Mouse (Mus musculus) stomach, embryonic 14.5 days (tissue): Measurements from ENCODE around the gene Spata2l. TPM values are rescaled to one million over a fixed set of nuclear protein-coding genes. Genes with fewer than 3 reads are reported as not detected.
"Not testable (repeated sequence)": the region's sequence is repeated elsewhere in the genome, so short reads cannot be mapped to it uniquely, and the experiment has no call there.

Experiments used
- ATAC-seq: fragments of 200-750 bp; cut with Nextera tagmentation; 2 replicates; pipeline ENCODE4 v1.8.0; 2017; ENCODE audit warnings: low read depth, moderate TSS enrichment; ENCODE audit not compliant: insufficient number of reproducible peaks, insufficient read depth, low FRiP score
- H3K27ac ChIP-seq: fragments of 300-500 bp; sonication (generic); 2 replicates; pipeline ENCODE4 v1.5.1; 2014; ENCODE audit warnings: mild to moderate bottlenecking, low read length, moderate library complexity, mixed read lengths
- H3K27me3 ChIP-seq: fragments of 300-500 bp; sonication (generic); 2 replicates; pipeline ENCODE4 v1.6.1; 2014; ENCODE audit warnings: low read length, control low read depth, mixed read lengths; ENCODE audit not compliant: control insufficient read depth, insufficient read depth
- H3K36me3 ChIP-seq: fragments of 300-500 bp; sonication (generic); 2 replicates; pipeline ENCODE4 v1.6.1; 2014; ENCODE audit warnings: mild to moderate bottlenecking, control low read depth, low read length, moderate library complexity, mixed read lengths; ENCODE audit not compliant: control insufficient read depth, insufficient read depth
- H3K4me1 ChIP-seq: fragments of 300-500 bp; sonication (generic); 2 replicates; pipeline ENCODE4 v1.6.1; 2014; ENCODE audit warnings: low read length, control low read depth, mixed read lengths; ENCODE audit not compliant: control insufficient read depth, insufficient read depth
- H3K4me2 ChIP-seq: fragments of 300-500 bp; sonication (generic); replicated peaks from 2 replicates; pipeline ENCODE4 v1.6.1; 2014; ENCODE audit warnings: low read depth, low read length, control low read depth
- H3K4me3 ChIP-seq: fragments of 300-500 bp; sonication (generic); 2 replicates; pipeline ENCODE4 v1.5.1; 2014; ENCODE audit warnings: low read depth, low read length, control low read depth
- H3K9ac ChIP-seq: fragments of 300-500 bp; sonication (generic); replicated peaks from 2 replicates; pipeline ENCODE4 v1.6.1; 2014; ENCODE audit warnings: low read depth, mild to moderate bottlenecking, control low read depth, low read length, moderate library complexity, mixed read lengths
- H3K9me3 ChIP-seq: fragments of 300-500 bp; sonication (generic); 2 replicates; pipeline ENCODE4 v1.6.1; 2016; ENCODE audit warnings: low read depth, low read length, control low read depth; ENCODE audit not compliant: control insufficient read depth
- WGBS: fragments of 180-500 bp; shearing (Covaris S2); extraction: QIAGEN DNeasy Blood & Tissue Kit; methylation state at CpG from one replicate; pipeline ENCODE4 v1.1.7; 2014; 5-methylcytosine and 5-hydroxymethylcytosine counted together
- polyA plus RNA-seq: library from polyadenylated mRNA; unstranded; fragments of >200 nt; fragmentation: Nextera tagmentation; extraction: Ambion mirVana; gene quantifications from 2 replicates; pipeline ENCODE4 v1.2.1, GENCODE M21; 2014

Gene Spata2l
- polyA plus RNA-seq, 1 experiment from 2014 or later, result 4.1 TPM

- Histone ChIP-seq H3K27ac (no peak overlapping the region), H3K4me1 (no peaks in the 10 kb centered on the region), H3K27me3 (no peaks in the 10 kb centered on the region), H3K9ac (no peak overlapping the region), H3K4me3 (no peak overlapping the region), H3K4me2 (no peak overlapping the region), H3K9me3 (no peaks in the 10 kb centered on the region), H3K36me3 (peaks cover 39% of the 10 kb centered on the region)
- ATAC-seq, result no peak
- WGBS, result 77% methylated on average over 7 of the region's 7 CpGs
Measured at GRCm38 (mm10) chr8:123242107-123242923, 6.3 kb upstream of the Spata2l start.

DNA sequence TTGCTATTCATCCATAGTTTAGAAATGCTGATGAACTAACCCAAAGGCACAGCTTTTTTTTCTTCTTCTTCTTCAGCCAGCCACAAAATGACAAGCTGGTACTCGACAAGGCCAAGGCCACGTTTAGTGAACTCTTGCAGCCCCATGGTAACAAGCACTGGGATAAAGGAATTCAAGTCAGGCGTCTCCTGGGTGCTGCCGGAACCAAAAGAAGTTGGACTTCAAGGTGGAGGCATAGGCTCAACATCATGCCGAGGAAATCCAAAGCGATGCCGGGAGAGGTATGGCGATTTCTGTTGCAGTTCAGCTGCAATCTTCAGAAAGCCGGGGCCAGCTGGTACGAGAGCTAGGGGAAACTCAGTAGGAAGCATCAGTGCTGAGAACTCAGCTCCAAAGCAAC is 3.4 kb upstream of the Spata2l start:
- peaks cover 11% of the 10 kb centered on the region for H3K36me3 ChIP-seq
- H3K27me3 ChIP-seq, result no peaks in the 10 kb centered on the region
- no peak overlapping the region for H3K4me3 ChIP-seq
- no peak overlapping the region for H3K4me2 ChIP-seq
- no peak overlapping the region for H3K9ac ChIP-seq
- ATAC-seq, result no peak
- no peak overlapping the region for H3K27ac ChIP-seq
- no peaks in the 10 kb centered on the region for H3K9me3 ChIP-seq
- H3K4me1 ChIP-seq, result peaks cover 9% of the 10 kb centered on the region; the same call in 1 of the 2 replicates
- WGBS, result 88% methylated on average over 10 of the region's 10 CpGs

DNA sequence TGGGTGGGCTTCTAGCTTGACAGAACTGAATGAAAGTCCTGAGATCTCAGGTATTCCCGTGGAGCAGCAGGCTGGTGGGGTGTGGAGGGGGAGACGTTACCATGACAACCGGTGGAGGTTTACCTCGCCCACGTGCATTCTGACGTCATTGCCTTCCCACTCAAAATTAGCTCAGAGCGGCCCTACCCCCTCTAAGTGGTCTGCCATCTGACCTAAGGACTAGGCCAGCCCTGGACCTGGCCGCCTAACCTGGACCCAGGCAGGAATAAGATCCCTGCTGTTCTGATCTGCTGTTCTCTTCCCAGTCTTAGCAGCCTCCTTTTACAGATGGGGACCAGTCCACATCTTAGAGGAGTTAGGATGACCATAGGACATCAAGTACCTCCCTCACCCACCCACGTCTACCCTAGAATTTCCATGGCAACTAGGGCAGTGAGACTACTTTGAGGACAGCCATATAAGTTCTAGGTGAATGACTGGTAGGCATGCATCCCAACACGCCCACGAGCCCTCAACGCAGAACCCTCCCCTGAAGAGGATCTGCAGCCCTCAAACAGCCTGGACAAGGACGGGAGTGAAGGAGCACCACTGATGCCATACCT is 1.0 kb downstream of the Spata2l start:
- Histone ChIP-seq H3K4me3 (peak overlapping the region; percentile 51), H3K4me1 (peaks cover 9% of the 10 kb centered on the region; the same call in 1 of the 2 replicates), H3K27ac (no peak overlapping the region), H3K27me3 (no peaks in the 10 kb centered on the region), H3K9ac (peak overlapping the region; percentile 52), H3K4me2 (peak overlapping the region; percentile 97), H3K9me3 (no peaks in the 10 kb centered on the region), H3K36me3 (peaks cover under 1% of the 10 kb centered on the region; the same call in 1 of the 2 replicates)
- WGBS, result 29% methylated on average over 13 of the region's 13 CpGs
- ATAC-seq, result no peak

- Histone ChIP-seq H3K4me2 (no peak overlapping the region), H3K27me3 (no peaks in the 10 kb centered on the region), H3K9ac (no peak overlapping the region), H3K4me3 (no peak overlapping the region), H3K9me3 (no peaks in the 10 kb centered on the region), H3K4me1 (peaks cover 9% of the 10 kb centered on the region; the same call in 1 of the 2 replicates), H3K27ac (no peak overlapping the region), H3K36me3 (peaks cover 7% of the 10 kb centered on the region; the same call in 1 of the 2 replicates)
- ATAC-seq, result no peak
- WGBS, result 74% methylated on average over 11 of the region's 11 CpGs
Measured at GRCm38 (mm10) chr8:123233760-123234159, 2.3 kb downstream of the Spata2l start.

- 60% methylated on average over 13 of the region's 13 CpGs for WGBS
Measured at GRCm38 (mm10) chr8:123233300-123233699, 2.7 kb downstream of the Spata2l start.

DNA sequence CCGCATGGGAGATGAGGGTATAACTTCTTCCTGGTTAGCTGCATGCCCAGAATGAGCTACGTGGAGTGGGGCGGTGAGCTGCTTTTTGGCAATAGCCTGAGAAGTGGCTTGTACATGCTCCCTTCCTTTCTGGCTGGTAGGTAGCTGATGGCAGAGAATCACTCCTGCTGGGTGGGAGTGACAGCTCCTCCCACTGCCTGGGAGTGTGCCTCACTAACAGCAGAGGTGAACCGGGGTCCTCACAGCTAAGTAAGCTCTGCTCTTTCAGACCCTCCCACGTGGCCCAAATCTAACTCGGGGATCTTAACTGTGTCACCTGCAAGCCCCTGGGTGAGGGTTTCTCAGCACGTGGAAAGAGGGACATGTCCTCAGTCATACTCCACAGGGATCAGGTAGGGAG is 3.5 kb downstream of the Spata2l start:
- H3K36me3 ChIP-seq, result peaks cover 18% of the 10 kb centered on the region
- WGBS, result 31% methylated on average over 7 of the region's 7 CpGs

More at GRCm38 (mm10) chr8:123233300-123233699, 2.7 kb downstream of the Spata2l start:
- Histone ChIP-seq H3K9ac (no peak overlapping the region), H3K36me3 (peaks cover 12% of the 10 kb centered on the region; the same call in 1 of the 2 replicates), H3K4me1 (peaks cover 9% of the 10 kb centered on the region; the same call in 1 of the 2 replicates), H3K27me3 (no peaks in the 10 kb centered on the region), H3K27ac (no peak overlapping the region), H3K4me2 (no peak overlapping the region), H3K4me3 (no peak overlapping the region), H3K9me3 (no peaks in the 10 kb centered on the region)
- no peak for ATAC-seq

GRCm38 (mm10) chr8:123231742-123232141 is 4.3 kb downstream of the Spata2l start:
- no peaks in the 10 kb centered on the region for H3K27me3 ChIP-seq
- no peak for ATAC-seq
- no peak overlapping the region for H3K9ac ChIP-seq
- H3K4me3 ChIP-seq, result no peak overlapping the region
- H3K27ac ChIP-seq, result no peak overlapping the region
- H3K4me1 ChIP-seq, result peaks cover 9% of the 10 kb centered on the region; the same call in 1 of the 2 replicates
- WGBS, result 51% methylated on average over 5 of the region's 5 CpGs
- no peak overlapping the region for H3K4me2 ChIP-seq
- H3K9me3 ChIP-seq, result no peaks in the 10 kb centered on the region
- H3K36me3 ChIP-seq, result peaks cover 26% of the 10 kb centered on the region

More for the DNA sequence above, 3.5 kb downstream of the Spata2l start:
- no peaks in the 10 kb centered on the region for H3K27me3 ChIP-seq
- no peaks in the 10 kb centered on the region for H3K9me3 ChIP-seq
- no peak overlapping the region for H3K27ac ChIP-seq
- H3K4me1 ChIP-seq, result peaks cover 9% of the 10 kb centered on the region; the same call in 1 of the 2 replicates
- H3K4me3 ChIP-seq, result no peak overlapping the region
- no peak overlapping the region for H3K9ac ChIP-seq
- H3K4me2 ChIP-seq, result no peak overlapping the region
- no peak for ATAC-seq

GRCm38 (mm10) chr8:123230326-123230725 is 5.7 kb downstream of the Spata2l start:
- H3K27me3 ChIP-seq, H3K4me3 ChIP-seq, ATAC-seq, H3K9me3 ChIP-seq, H3K9ac ChIP-seq, H3K4me1 ChIP-seq, H3K4me2 ChIP-seq, H3K27ac ChIP-seq: not testable (repeated sequence)
- H3K36me3 ChIP-seq, result peaks cover 27% of the 10 kb centered on the region
- 82% methylated on average over 9 of the region's 11 CpGs for WGBS
